Mouse (Mus musculus) heart, embryonic 14.5 days (tissue): ENCODE measurements around the gene Prr29. TPM values are rescaled to one million over a fixed set of nuclear protein-coding genes. Genes with fewer than 3 reads are reported as not detected.
A peak's percentile ranks its signal among the peaks of the same experiment; 100 is the strongest.

Source experiments
- ATAC-seq: fragments of 200-750 bp; cut with Nextera tagmentation; 2 replicates; pipeline ENCODE4 v1.8.0; 2017; ENCODE audit warnings: low read depth, moderate TSS enrichment; ENCODE audit not compliant: insufficient number of reproducible peaks, insufficient read depth, low FRiP score
- H3K27ac ChIP-seq, 2 experiments: fragments of 200-500 bp in 1 of 2; fragments of 300-500 bp in 1 of 2; sonication (generic) in 1 of 2; replicated peaks in 1 of 2; 2 replicates each; pipeline ENCODE4 v1.5.1; 2012 to 2014; ENCODE audit warnings: low read depth in 2 of 2, low read length in 2 of 2, control low read depth in 1 of 2, mild to moderate bottlenecking in 1 of 2, mixed read lengths in 1 of 2; ENCODE audit not compliant: control insufficient read depth in 1 of 2, insufficient read depth in 1 of 2
- H3K27me3 ChIP-seq: fragments of 300-500 bp; sonication (generic); 2 replicates; pipeline ENCODE4 v1.6.1; 2014; ENCODE audit warnings: mild to moderate bottlenecking, low read length, control low read depth; ENCODE audit not compliant: control insufficient read depth, insufficient read depth
- H3K36me3 ChIP-seq: fragments of 300-500 bp; sonication (generic); 2 replicates; pipeline ENCODE4 v1.6.1; 2014; ENCODE audit warnings: mild to moderate bottlenecking, control low read depth, low read length, mixed read lengths; ENCODE audit not compliant: control insufficient read depth, insufficient read depth
- H3K4me1 ChIP-seq, 2 experiments: fragments of 200-500 bp in 1 of 2; fragments of 300-500 bp in 1 of 2; sonication (generic) in 1 of 2; 2 replicates each; pipeline ENCODE4 v1.6.1; 2012 to 2014; ENCODE audit warnings: low read length in 2 of 2, control low read depth in 1 of 2, mixed read lengths in 1 of 2; ENCODE audit not compliant: control insufficient read depth in 2 of 2, insufficient read depth in 2 of 2
- H3K4me2 ChIP-seq: fragments of 300-500 bp; sonication (generic); 2 replicates; pipeline ENCODE4 v1.6.1; 2014; ENCODE audit warnings: mild to moderate bottlenecking, low read length
- H3K4me3 ChIP-seq, 2 experiments: fragments of 200-500 bp in 1 of 2; fragments of 300-500 bp in 1 of 2; sonication (generic) in 1 of 2; 2 replicates each; pipeline ENCODE4 v1.5.1; 2012 to 2014; ENCODE audit warnings: low read length in 2 of 2, mild to moderate bottlenecking in 2 of 2, control low read depth in 1 of 2, low read depth in 1 of 2, moderate library complexity in 1 of 2; ENCODE audit not compliant: control insufficient read depth in 1 of 2, insufficient read depth in 1 of 2
- H3K9ac ChIP-seq: fragments of 300-500 bp; sonication (generic); 2 replicates; pipeline ENCODE4 v1.6.1; 2014; ENCODE audit warnings: mild to moderate bottlenecking, low read length
- H3K9me3 ChIP-seq: fragments of 300-500 bp; sonication (generic); 2 replicates; pipeline ENCODE4 v1.6.1; 2016; ENCODE audit warnings: low read length, control low read depth; ENCODE audit not compliant: control insufficient read depth
- WGBS: fragments of 180-500 bp; shearing (Covaris S2); extraction: QIAGEN DNeasy Blood & Tissue Kit; methylation state at CpG from one replicate; pipeline ENCODE4 v1.1.7; 2014; 5-methylcytosine and 5-hydroxymethylcytosine counted together
- polyA plus RNA-seq: library from polyadenylated mRNA; unstranded; fragments of >200 nt; fragmentation: Nextera tagmentation; extraction: Ambion mirVana; gene quantifications from 2 replicates; pipeline ENCODE4 v1.2.1, GENCODE M21; 2014

The Prr29 gene
- polyA plus RNA-seq, 1 experiment from 2014 or later, result 0.35 TPM

- no peak overlapping the region for H3K4me2 ChIP-seq
- H3K4me3 ChIP-seq, result no peak overlapping the region
- no peak overlapping the region for H3K27ac ChIP-seq
- WGBS, result 89% methylated on average over 8 of the region's 8 CpGs
- ATAC-seq, result no peak
- no peaks in the 10 kb centered on the region for H3K4me1 ChIP-seq
- H3K9ac ChIP-seq, result no peak overlapping the region
- no peaks in the 10 kb centered on the region for H3K9me3 ChIP-seq
- peaks cover 55% of the 10 kb centered on the region for H3K36me3 ChIP-seq
- no peaks in the 10 kb centered on the region for H3K27me3 ChIP-seq
These were observed 33.2 kb downstream of the Prr29 start for GRCm38 (mm10) chr11:106398481-106398880.

- Histone ChIP-seq H3K9ac (no peak overlapping the region), H3K9me3 (no peaks in the 10 kb centered on the region), H3K27ac (no peak overlapping the region), H3K36me3 (peaks cover 44% of the 10 kb centered on the region), H3K4me3 (no peak overlapping the region), H3K27me3 (no peaks in the 10 kb centered on the region), H3K4me2 (no peak overlapping the region), H3K4me1 (no peaks in the 10 kb centered on the region)
- no peak for ATAC-seq
- WGBS, result 61% methylated on average over 4 of the region's 4 CpGs
These were observed 44.7 kb downstream of the Prr29 start for GRCm38 (mm10) chr11:106410011-106410410.

GRCm38 (mm10) chr11:106410507-106410906, 45.2 kb downstream of the Prr29 start:
- Histone ChIP-seq H3K9me3 (no peaks in the 10 kb centered on the region), H3K9ac (no peak overlapping the region), H3K4me2 (no peak overlapping the region), H3K4me1 (no peaks in the 10 kb centered on the region), H3K27ac (no peak overlapping the region), H3K4me3 (no peak overlapping the region), H3K27me3 (no peaks in the 10 kb centered on the region), H3K36me3 (peaks cover 41% of the 10 kb centered on the region)
- 79% methylated on average over 3 of the region's 3 CpGs for WGBS
- no peak for ATAC-seq

GRCm38 (mm10) chr11:106411157-106411556, 45.9 kb downstream of the Prr29 start:
- Histone ChIP-seq H3K4me1 (no peaks in the 10 kb centered on the region), H3K9me3 (no peaks in the 10 kb centered on the region), H3K9ac (no peak overlapping the region), H3K27ac (no peak overlapping the region), H3K27me3 (no peaks in the 10 kb centered on the region), H3K4me3 (no peak overlapping the region), H3K36me3 (peaks cover 36% of the 10 kb centered on the region), H3K4me2 (no peak overlapping the region)
- no peak for ATAC-seq
- 78% methylated on average over 2 of the region's 2 CpGs for WGBS

DNA sequence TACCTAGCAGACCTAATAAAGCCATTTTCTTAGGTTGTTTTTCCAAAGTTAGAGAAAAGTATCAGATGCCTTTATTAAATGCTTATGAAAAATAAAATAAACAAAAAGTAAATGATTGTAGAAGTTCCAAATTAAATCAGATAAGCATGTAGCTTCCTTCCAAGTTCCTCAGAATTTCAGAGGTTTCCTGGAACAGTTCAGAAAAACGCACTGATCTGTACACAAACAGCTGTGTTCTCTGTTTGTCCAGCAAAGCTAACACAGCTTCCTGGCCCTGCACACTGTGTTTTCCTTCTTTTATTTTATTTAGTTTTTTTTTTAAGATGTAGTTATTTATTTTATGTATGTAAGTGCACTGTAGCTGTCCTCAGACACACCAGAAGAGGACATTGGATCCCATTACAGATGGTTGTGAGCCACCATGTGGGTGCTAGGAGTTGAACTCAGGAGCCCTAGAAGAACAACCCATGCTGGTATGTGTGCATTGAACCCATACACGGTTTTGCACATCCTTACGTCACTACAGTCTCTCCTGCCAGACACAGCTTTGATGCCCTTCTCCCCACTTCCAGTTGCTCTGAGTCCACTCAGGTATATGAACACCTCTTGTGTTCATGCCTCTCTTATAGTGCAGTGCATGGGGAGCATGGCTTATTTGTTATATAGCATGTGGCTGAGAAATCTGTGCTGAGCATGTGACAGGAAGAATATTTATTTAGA, 47.5 kb downstream of the Prr29 start:
- Histone ChIP-seq H3K36me3 (peaks cover 23% of the 10 kb centered on the region), H3K27me3 (no peaks in the 10 kb centered on the region), H3K9me3 (no peaks in the 10 kb centered on the region), H3K4me3 (no peak overlapping the region), H3K4me2 (no peak overlapping the region), H3K9ac (no peak overlapping the region), H3K27ac (no peak overlapping the region), H3K4me1 (no peaks in the 10 kb centered on the region)
- ATAC-seq, result no peak
- 74% methylated on average over 3 of the region's 3 CpGs for WGBS

DNA sequence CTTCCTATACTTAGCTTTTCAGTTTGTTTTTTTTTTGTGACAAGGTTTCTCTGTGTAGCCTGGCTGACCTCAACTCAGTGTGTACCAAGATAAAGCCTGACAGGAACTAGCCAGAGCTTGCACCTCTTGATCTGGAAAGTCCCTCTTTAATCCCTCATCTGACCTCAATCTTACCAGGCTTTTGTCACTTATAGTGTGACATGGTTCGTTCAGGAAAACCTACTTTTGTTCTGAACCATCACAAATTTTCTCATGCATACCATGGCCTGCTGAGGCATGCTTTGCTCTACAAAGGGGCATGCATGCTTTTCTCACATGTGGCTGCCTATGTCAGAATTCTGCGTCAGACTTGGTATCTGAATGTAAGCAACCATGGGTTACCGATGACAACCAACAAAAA, 51.1 kb downstream of the Prr29 start:
- Histone ChIP-seq H3K4me1 (no peaks in the 10 kb centered on the region), H3K27me3 (no peaks in the 10 kb centered on the region), H3K4me3 (no peak overlapping the region), H3K4me2 (no peak overlapping the region), H3K36me3 (peaks cover 27% of the 10 kb centered on the region), H3K9ac (peak overlapping the region; percentile 22; the same call in 1 of the 2 replicates), H3K27ac (no peak overlapping the region), H3K9me3 (no peaks in the 10 kb centered on the region)
- no peak for ATAC-seq
- WGBS, result 54% methylated on average over 3 of the region's 3 CpGs

DNA sequence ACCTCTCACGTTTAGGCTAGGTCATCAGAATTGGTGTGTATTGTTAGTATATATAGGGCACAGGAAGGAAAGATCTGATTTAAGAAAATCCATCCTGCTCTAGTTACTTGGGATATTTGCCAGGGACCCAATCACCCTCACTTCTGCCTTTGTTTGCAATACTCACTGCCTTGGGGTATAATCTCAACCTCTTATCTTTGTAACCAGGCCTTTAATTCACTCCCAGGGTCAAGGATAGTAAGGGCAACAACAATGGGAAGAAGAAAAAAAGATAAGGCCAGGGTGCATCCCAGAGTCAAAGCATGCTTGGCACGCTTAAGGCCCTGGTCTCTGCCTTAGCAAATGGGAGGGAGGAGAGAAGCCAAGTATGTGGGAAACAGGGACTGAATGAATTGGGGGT, 52.6 kb downstream of the Prr29 start:
- Histone ChIP-seq H3K27ac (no peak overlapping the region; a peak in 1 of 4 replicates), H3K4me2 (no peak overlapping the region), H3K4me1 (no peaks in the 10 kb centered on the region), H3K36me3 (peaks cover 30% of the 10 kb centered on the region), H3K27me3 (no peaks in the 10 kb centered on the region), H3K9ac (no peak overlapping the region), H3K4me3 (no peak overlapping the region), H3K9me3 (no peaks in the 10 kb centered on the region)
- 80% methylated on average over 2 of the region's 2 CpGs for WGBS
- no peak for ATAC-seq
